Mouse (Mus musculus) retina, embryonic 14.5 days (tissue): ENCODE results near the gene Gan.

Experiments
- DNase-seq: peaks from one replicate; pipeline ENCODE4 v3.0.0-alpha.2; 2015; ENCODE audit warnings: low spot score

The Gan gene

GRCm38 (mm10) chr8:117158135-117158761 is at the start of gene Gan:
Gene Gan, plus strand, starts transcription at chr8:117158135.
- peak; percentile 32 for DNase-seq

- no peak for DNase-seq
Observed at GRCm38 (mm10) chr8:117109018-117109711, 48.8 kb upstream of the Gan start.

- DNase-seq, result peak; percentile 60
Observed at GRCm38 (mm10) chr8:117109801-117110390, 48.0 kb upstream of the Gan start.

GRCm38 (mm10) chr8:117111641-117112040 is 46.3 kb upstream of the Gan start:
- DNase-seq, result no peak

- DNase-seq, result no peak
Observed at GRCm38 (mm10) chr8:117112261-117112660, 45.7 kb upstream of the Gan start.

GRCm38 (mm10) chr8:117115094-117115493 is 42.8 kb upstream of the Gan start:
- no peak for DNase-seq

- DNase-seq, result no peak
Observed at GRCm38 (mm10) chr8:117115676-117116446, 42.1 kb upstream of the Gan start.

- DNase-seq, result no peak
Observed at GRCm38 (mm10) chr8:117116534-117116933, 41.4 kb upstream of the Gan start.

GRCm38 (mm10) chr8:117118409-117118808 is 39.5 kb upstream of the Gan start:
- DNase-seq, result no peak

GRCm38 (mm10) chr8:117121277-117121676 is 36.7 kb upstream of the Gan start:
- no peak for DNase-seq

- DNase-seq, result no peak
Observed at GRCm38 (mm10) chr8:117123850-117124633, 33.9 kb upstream of the Gan start.

GRCm38 (mm10) chr8:117125854-117126253 is 32.1 kb upstream of the Gan start:
- DNase-seq, result no peak

- no peak for DNase-seq
Observed at GRCm38 (mm10) chr8:117126411-117126810, 31.5 kb upstream of the Gan start.

- DNase-seq, result no peak
Observed at GRCm38 (mm10) chr8:117127063-117127462, 30.9 kb upstream of the Gan start.

- no peak for DNase-seq
Observed at GRCm38 (mm10) chr8:117133702-117134101, 24.2 kb upstream of the Gan start.

GRCm38 (mm10) chr8:117136351-117136750 is 21.6 kb upstream of the Gan start:
- no peak for DNase-seq

- no peak for DNase-seq
Observed at GRCm38 (mm10) chr8:117136763-117137162, 21.2 kb upstream of the Gan start.

GRCm38 (mm10) chr8:117137357-117137756 is 20.6 kb upstream of the Gan start:
- DNase-seq, result no peak

- no peak for DNase-seq
Observed at GRCm38 (mm10) chr8:117148520-117148919, 9.4 kb upstream of the Gan start.

GRCm38 (mm10) chr8:117156149-117156548 is 1.8 kb upstream of the Gan start:
- no peak for DNase-seq

GRCm38 (mm10) chr8:117156866-117157768 is 818 bp upstream of the Gan start:
- no peak for DNase-seq
